Mouse (Mus musculus) limb, embryonic 13.5 days (tissue): Measurements from ENCODE around the gene Nadk2. TPM values are rescaled to one million over a fixed set of nuclear protein-coding genes. Genes with fewer than 3 reads are reported as not detected.
A peak's percentile ranks its signal among the peaks of the same experiment; 100 is the strongest.

Experiments
- ATAC-seq: fragments of 200-750 bp; cut with Nextera tagmentation; 2 replicates; pipeline ENCODE4 v1.8.0; 2017; ENCODE audit warnings: low read depth, moderate number of reproducible peaks, moderate TSS enrichment; ENCODE audit not compliant: low FRiP score
- H3K27ac ChIP-seq: fragments of 300-500 bp; sonication (generic); 2 replicates; pipeline ENCODE4 v1.5.1; 2015; ENCODE audit warnings: inconsistent platforms, mild to moderate bottlenecking, moderate library complexity
- H3K27me3 ChIP-seq: fragments of 300-500 bp; sonication (generic); 2 replicates; pipeline ENCODE4 v1.6.1; 2015; ENCODE audit warnings: mild to moderate bottlenecking, inconsistent platforms
- H3K36me3 ChIP-seq: fragments of 300-500 bp; sonication (generic); 2 replicates; pipeline ENCODE4 v1.6.1; 2015; ENCODE audit warnings: inconsistent platforms, mild to moderate bottlenecking, moderate library complexity
- H3K4me1 ChIP-seq: fragments of 300-500 bp; sonication (generic); 2 replicates; pipeline ENCODE4 v1.6.1; 2015; ENCODE audit warnings: inconsistent platforms
- H3K4me2 ChIP-seq: fragments of 300-500 bp; sonication (generic); replicated peaks from 2 replicates; pipeline ENCODE4 v1.6.1; 2015; ENCODE audit warnings: inconsistent platforms, mild to moderate bottlenecking, moderate library complexity
- H3K4me3 ChIP-seq: fragments of 300-500 bp; sonication (generic); 2 replicates; pipeline ENCODE4 v1.5.1; 2015; ENCODE audit warnings: moderate library complexity, mild to moderate bottlenecking, inconsistent platforms
- H3K9ac ChIP-seq: fragments of 300-500 bp; sonication (generic); 2 replicates; pipeline ENCODE4 v1.6.1; 2015; ENCODE audit warnings: mild to moderate bottlenecking, inconsistent platforms
- H3K9me3 ChIP-seq: fragments of 300-500 bp; sonication (generic); 2 replicates; pipeline ENCODE4 v1.6.1; 2016; ENCODE audit warnings: inconsistent platforms
- WGBS: fragments of 180-500 bp; shearing (Covaris S2); methylation state at CpG from one replicate; pipeline ENCODE4 v1.1.7; 2015; 5-methylcytosine and 5-hydroxymethylcytosine counted together
- polyA plus RNA-seq: library from polyadenylated mRNA; unstranded; fragments of >200 nt; fragmentation: Nextera tagmentation; extraction: Ambion mirVana; gene quantifications from 2 replicates; pipeline ENCODE4 v1.2.1, GENCODE M21; 2015

Gene Nadk2
- polyA plus RNA-seq, 1 experiment from 2014 or later = 25.4 TPM

DNA sequence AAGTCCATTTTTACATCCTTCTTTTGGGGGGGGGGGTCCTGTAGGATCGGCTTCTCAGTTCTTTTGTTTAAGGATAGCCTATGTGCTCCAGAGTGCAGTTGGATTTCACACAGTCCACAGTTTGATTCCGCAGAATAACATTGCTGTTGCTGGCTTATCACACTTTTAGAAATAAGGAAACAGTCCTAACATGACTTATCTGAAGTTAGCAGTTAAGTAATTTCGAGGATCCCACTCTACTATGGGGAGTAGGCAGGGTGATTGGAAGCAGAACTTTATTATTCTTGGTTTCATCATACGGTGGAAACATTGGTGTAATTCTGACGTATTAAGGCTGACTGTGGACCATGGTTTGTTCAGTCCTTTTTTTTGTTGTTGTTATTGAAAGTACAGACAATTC, 19.6 kb downstream of the Nadk2 start:
- ATAC-seq = no peak
- H3K4me3 ChIP-seq = no peak overlapping the region
- peaks cover 58% of the 10 kb centered on the region for H3K36me3 ChIP-seq
- peaks cover 6% of the 10 kb centered on the region for H3K4me1 ChIP-seq
- no peaks in the 10 kb centered on the region for H3K9me3 ChIP-seq
- no peak overlapping the region for H3K9ac ChIP-seq
- no peak overlapping the region for H3K27ac ChIP-seq
- no peak overlapping the region for H3K4me2 ChIP-seq
- WGBS = 93% methylated on average over 5 of the region's 5 CpGs
- no peaks in the 10 kb centered on the region for H3K27me3 ChIP-seq

- Histone ChIP-seq H3K9me3 (no peaks in the 10 kb centered on the region), H3K27me3 (no peaks in the 10 kb centered on the region), H3K4me3 (no peak overlapping the region), H3K4me2 (peak overlapping the region; percentile 14; the same call in 1 of the 2 replicates), H3K27ac (no peak overlapping the region), H3K36me3 (peaks cover 62% of the 10 kb centered on the region), H3K4me1 (peaks cover 6% of the 10 kb centered on the region), H3K9ac (no peak overlapping the region)
- 75% methylated on average over 11 of the region's 11 CpGs for WGBS
- peak; percentile 54; the same call in 1 of the 2 replicates for ATAC-seq
Measured at GRCm38 (mm10) chr15:9093598-9094365, 22.7 kb downstream of the Nadk2 start.

GRCm38 (mm10) chr15:9094366-9094750, 23.3 kb downstream of the Nadk2 start:
- WGBS = 24% methylated on average over 13 of the region's 13 CpGs
- no peaks in the 10 kb centered on the region for H3K9me3 ChIP-seq
- no peak overlapping the region for H3K9ac ChIP-seq
- peaks cover 60% of the 10 kb centered on the region for H3K36me3 ChIP-seq
- H3K4me3 ChIP-seq = no peak overlapping the region
- no peak overlapping the region for H3K27ac ChIP-seq
- H3K4me1 ChIP-seq = peaks cover 6% of the 10 kb centered on the region
- H3K27me3 ChIP-seq = no peaks in the 10 kb centered on the region
- ATAC-seq = peak; percentile 82
- peak overlapping the region; percentile 14; the same call in 1 of the 2 replicates for H3K4me2 ChIP-seq

DNA sequence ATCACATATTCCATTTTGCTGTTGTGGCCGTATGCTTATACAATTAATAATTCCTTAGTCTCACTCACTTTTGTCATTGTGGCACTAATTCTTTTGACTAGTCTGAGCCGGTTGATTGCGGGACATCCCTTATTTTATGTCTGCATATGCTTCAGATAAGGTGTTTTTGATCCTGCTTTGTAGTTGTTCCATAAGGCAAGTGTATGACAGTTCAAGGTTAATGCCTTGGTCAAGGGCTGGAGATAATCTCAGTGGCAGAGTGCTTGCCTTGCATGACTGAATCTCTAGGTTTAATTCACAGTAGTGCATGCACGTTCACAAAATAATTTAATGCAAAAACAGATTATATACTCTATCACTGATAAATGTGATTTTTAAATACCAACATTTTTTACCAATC, 25.8 kb downstream of the Nadk2 start:
- ATAC-seq = no peak
- Histone ChIP-seq H3K27ac (no peak overlapping the region), H3K4me3 (no peak overlapping the region), H3K36me3 (peaks cover 74% of the 10 kb centered on the region), H3K9me3 (no peaks in the 10 kb centered on the region), H3K4me2 (no peak overlapping the region), H3K27me3 (no peaks in the 10 kb centered on the region), H3K9ac (no peak overlapping the region), H3K4me1 (peaks cover 6% of the 10 kb centered on the region)
- 91% methylated on average over 4 of the region's 4 CpGs for WGBS

GRCm38 (mm10) chr15:9100446-9101077, 29.5 kb downstream of the Nadk2 start:
- Histone ChIP-seq H3K4me2 (no peak overlapping the region), H3K27ac (no peak overlapping the region), H3K36me3 (peaks cover 84% of the 10 kb centered on the region), H3K9me3 (no peaks in the 10 kb centered on the region), H3K4me1 (no peaks in the 10 kb centered on the region), H3K27me3 (no peaks in the 10 kb centered on the region), H3K4me3 (no peak overlapping the region), H3K9ac (no peak overlapping the region)
- no peak for ATAC-seq
- WGBS = 95% methylated on average over 10 of the region's 10 CpGs

- Histone ChIP-seq H3K27ac (no peak overlapping the region), H3K9ac (no peak overlapping the region), H3K27me3 (no peaks in the 10 kb centered on the region), H3K36me3 (peaks cover 73% of the 10 kb centered on the region), H3K4me1 (no peaks in the 10 kb centered on the region), H3K4me3 (no peak overlapping the region), H3K9me3 (no peaks in the 10 kb centered on the region), H3K4me2 (no peak overlapping the region)
- no peak for ATAC-seq
- 89% methylated on average over 13 of the region's 13 CpGs for WGBS
Measured at GRCm38 (mm10) chr15:9106303-9107074, 35.4 kb downstream of the Nadk2 start.

GRCm38 (mm10) chr15:9110526-9111347, 39.7 kb downstream of the Nadk2 start:
- Histone ChIP-seq H3K9ac (no peak overlapping the region), H3K27me3 (no peaks in the 10 kb centered on the region), H3K4me3 (no peak overlapping the region), H3K4me2 (no peak overlapping the region), H3K4me1 (no peaks in the 10 kb centered on the region), H3K27ac (no peak overlapping the region), H3K36me3 (peaks cover 70% of the 10 kb centered on the region), H3K9me3 (no peaks in the 10 kb centered on the region)
- no peak for ATAC-seq
- 71% methylated on average over 6 of the region's 6 CpGs for WGBS

GRCm38 (mm10) chr15:9111648-9112047, 40.6 kb downstream of the Nadk2 start:
- Histone ChIP-seq H3K9me3 (no peaks in the 10 kb centered on the region), H3K4me3 (no peak overlapping the region), H3K4me2 (no peak overlapping the region), H3K4me1 (no peaks in the 10 kb centered on the region), H3K36me3 (peaks cover 70% of the 10 kb centered on the region), H3K27me3 (no peaks in the 10 kb centered on the region), H3K9ac (no peak overlapping the region), H3K27ac (no peak overlapping the region)
- ATAC-seq = no peak
- 83% methylated on average over 3 of the region's 3 CpGs for WGBS

DNA sequence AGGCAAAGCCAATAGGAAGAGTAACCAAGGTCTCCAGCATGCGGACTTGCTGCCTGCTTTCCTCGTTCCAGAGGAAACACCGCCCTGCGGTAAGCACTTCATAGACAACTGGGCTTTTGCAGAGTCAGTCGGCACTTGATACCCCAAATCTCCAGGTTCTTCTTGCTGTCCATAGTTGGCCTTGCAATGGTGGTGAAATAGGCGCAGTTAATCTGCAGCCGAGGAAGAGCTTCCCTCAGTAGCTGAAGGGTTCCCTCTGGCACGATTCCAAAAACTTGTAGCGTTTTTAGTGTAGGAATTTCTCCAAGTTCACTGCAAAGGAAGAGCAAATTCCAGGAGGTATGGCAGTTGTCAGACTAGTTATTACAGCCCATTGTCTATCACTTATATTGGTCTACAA, 42.5 kb downstream of the Nadk2 start:
- no peak for ATAC-seq
- H3K27me3 ChIP-seq = no peaks in the 10 kb centered on the region
- 78% methylated on average over 9 of the region's 9 CpGs for WGBS
- H3K4me1 ChIP-seq = no peaks in the 10 kb centered on the region
- no peak overlapping the region for H3K27ac ChIP-seq
- no peak overlapping the region for H3K4me2 ChIP-seq
- H3K9ac ChIP-seq = no peak overlapping the region
- no peak overlapping the region for H3K4me3 ChIP-seq
- H3K36me3 ChIP-seq = peaks cover 74% of the 10 kb centered on the region
- H3K9me3 ChIP-seq = no peaks in the 10 kb centered on the region

GRCm38 (mm10) chr15:9114131-9114530, 43.1 kb downstream of the Nadk2 start:
- no peak overlapping the region for H3K9ac ChIP-seq
- H3K36me3 ChIP-seq = peaks cover 80% of the 10 kb centered on the region
- 83% methylated on average over 4 of the region's 4 CpGs for WGBS
- H3K27me3 ChIP-seq = no peaks in the 10 kb centered on the region
- no peak for ATAC-seq
- H3K27ac ChIP-seq = no peak overlapping the region
- H3K4me3 ChIP-seq = no peak overlapping the region
- no peaks in the 10 kb centered on the region for H3K9me3 ChIP-seq
- H3K4me2 ChIP-seq = no peak overlapping the region
- H3K4me1 ChIP-seq = no peaks in the 10 kb centered on the region

GRCm38 (mm10) chr15:9114599-9114998, 43.5 kb downstream of the Nadk2 start:
- H3K9ac ChIP-seq = no peak overlapping the region
- no peak overlapping the region for H3K27ac ChIP-seq
- no peak for ATAC-seq

More at GRCm38 (mm10) chr15:9114599-9114998, 43.5 kb downstream of the Nadk2 start:
- no peak overlapping the region for H3K4me2 ChIP-seq
- H3K9me3 ChIP-seq = no peaks in the 10 kb centered on the region
- no peak overlapping the region for H3K4me3 ChIP-seq
- H3K27me3 ChIP-seq = no peaks in the 10 kb centered on the region
- 81% methylated on average over 5 of the region's 5 CpGs for WGBS
- H3K4me1 ChIP-seq = no peaks in the 10 kb centered on the region
- H3K36me3 ChIP-seq = peaks cover 85% of the 10 kb centered on the region
